Mouse (Mus musculus): ENCODE measurements at regions not wholly inside any gene's neighbourhood (a gene's known extent, or its start where the extent isn't known, plus 50 kb on each side); places are given as distances from the start of the nearest gene placed in this dataset.

- no peak for DNase-seq
These were observed 67.4 kb upstream of the Rad23b start for GRCm38 (mm10) chr4:55282474-55282873.

- no peak for DNase-seq
These were observed 65.1 kb upstream of the Rad23b start for GRCm38 (mm10) chr4:55284722-55285225.

GRCm38 (mm10) chr4:55285641-55286040 is 64.2 kb upstream of the Rad23b start:
- DNase-seq, result no peak

GRCm38 (mm10) chr4:55288456-55288855 is 61.4 kb upstream of the Rad23b start:
- no peak for DNase-seq

- peak; percentile 32 for DNase-seq
These were observed 57.6 kb upstream of the Rad23b start for GRCm38 (mm10) chr4:55292277-55292676.

GRCm38 (mm10) chr4:55292701-55293100 is 57.1 kb upstream of the Rad23b start:
- no peak for DNase-seq

- no peak for DNase-seq
These were observed 56.3 kb upstream of the Rad23b start for GRCm38 (mm10) chr4:55293347-55294079.

GRCm38 (mm10) chr4:55294255-55294687 is 55.6 kb upstream of the Rad23b start:
- peak; percentile 89 for DNase-seq

GRCm38 (mm10) chr4:55297841-55298240 is 52.0 kb upstream of the Rad23b start:
- DNase-seq, result no peak

Measured in embryo, embryonic 11 days (tissue).